Mouse (Mus musculus): ENCODE measurements around the gene Mup14. TPM values are rescaled to one million over a fixed set of nuclear protein-coding genes. Genes with fewer than 3 reads are reported as not detected.
"Not testable (repeated sequence)": the region's sequence is repeated elsewhere in the genome, so short reads cannot be mapped to it uniquely, and the experiment has no call there.

The Mup14 gene
- total RNA-seq (2022): 1 to 10 TPM in 3 of 4 experiments, not detected in 1; 2.7 to 6.8 (median 3.2) TPM

DNA sequence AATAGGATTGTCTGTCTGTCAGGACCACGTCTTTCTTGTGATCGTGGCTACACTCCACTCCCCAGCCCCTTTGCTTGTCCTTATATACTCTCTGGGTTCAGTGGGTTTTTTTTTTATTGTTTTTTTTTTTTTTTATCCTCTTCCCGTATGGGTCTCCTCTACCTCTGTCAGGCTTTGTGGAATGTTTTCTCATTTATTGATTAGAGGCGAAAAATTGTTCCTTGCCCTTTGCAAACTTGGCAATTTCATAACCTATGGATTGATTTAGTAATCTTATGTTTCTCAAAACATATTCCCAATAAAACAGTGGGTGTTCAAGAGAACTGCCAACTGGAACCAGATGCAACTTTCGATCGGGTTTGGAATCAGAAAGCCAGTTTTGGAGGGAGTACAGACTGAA lies at the start of gene Mup14:
Gene Mup14 (minus strand): TSS at position 101 of the 400 bp plus-strand sequence.
- not testable (repeated sequence) for DNase-seq

GRCm38 (mm10) chr4:61338108-61338507 lies 34.3 kb upstream of the Mup14 start:
- not testable (repeated sequence) for DNase-seq

Other genes starting within 250 kb of the Mup14 start
- not detected for gene Mup13, start 75.7 kb downstream of the Mup14 start, total RNA-seq (2022)
- gene Mup15, start 135.7 kb upstream of the Mup14 start, total RNA-seq (2022): 1 to 10 TPM in 1 of 4 experiments, under 1 TPM in 1, not detected in 2; 0.49 to 3.0 TPM
- gene Mup16, start 215.5 kb upstream of the Mup14 start, total RNA-seq (2022): 10 to 100 TPM in 1 of 4 experiments, 1 to 10 TPM in 2, not detected in 1; 2.6 to 17.7 (median 5.5) TPM

All from adrenal gland, adult 8-10 months (tissue).